Mouse (Mus musculus) hindbrain, embryonic 10.5 days (tissue): ENCODE results near the gene Gclc. TPM values are rescaled to one million over a fixed set of nuclear protein-coding genes. Genes with fewer than 3 reads are reported as not detected.
A peak's percentile ranks its signal among the peaks of the same experiment; 100 is the strongest.

ENCODE experiments used
- DNase-seq: peaks from one replicate; pipeline ENCODE4 v3.0.0-alpha.2; 2017; ENCODE audit warnings: low spot score
- H3K27ac ChIP-seq: fragments of 300-500 bp; sonication (generic); 2 replicates; pipeline ENCODE4 v1.5.1; 2016; ENCODE audit warnings: mild to moderate bottlenecking, moderate library complexity
- H3K27me3 ChIP-seq: fragments of 300-500 bp; sonication (generic); 2 replicates; pipeline ENCODE4 v1.6.1; 2016; ENCODE audit warnings: mild to moderate bottlenecking; ENCODE audit not compliant: poor library complexity, insufficient read depth, severe bottlenecking
- H3K36me3 ChIP-seq: fragments of 300-500 bp; sonication (generic); 2 replicates; pipeline ENCODE4 v1.6.1; 2016; ENCODE audit warnings: mild to moderate bottlenecking, moderate library complexity
- H3K4me1 ChIP-seq: fragments of 300-500 bp; sonication (generic); replicated peaks from 2 replicates; pipeline ENCODE4 v1.6.1; 2016; ENCODE audit warnings: mild to moderate bottlenecking
- H3K4me3 ChIP-seq: fragments of 300-500 bp; sonication (generic); 2 replicates; pipeline ENCODE4 v1.5.1; 2016; ENCODE audit warnings: mild to moderate bottlenecking, moderate library complexity
- H3K9me3 ChIP-seq: fragments of 300-500 bp; sonication (generic); 2 replicates; pipeline ENCODE4 v1.6.1; 2016; ENCODE audit warnings: mild to moderate bottlenecking, moderate library complexity
- WGBS: fragments of 180-500 bp; shearing (Covaris S2); methylation state at CpG from one replicate; pipeline ENCODE4 v1.1.7; 2016; 5-methylcytosine and 5-hydroxymethylcytosine counted together
- polyA plus RNA-seq: library from polyadenylated mRNA; unstranded; fragments of >200 nt; fragmentation: Nextera tagmentation; extraction: Ambion mirVana; gene quantifications from 2 replicates; pipeline ENCODE4 v1.2.1, GENCODE M21; 2016

Gene Gclc
- polyA plus RNA-seq, 1 experiment from 2014 or later = 13.9 TPM

DNA sequence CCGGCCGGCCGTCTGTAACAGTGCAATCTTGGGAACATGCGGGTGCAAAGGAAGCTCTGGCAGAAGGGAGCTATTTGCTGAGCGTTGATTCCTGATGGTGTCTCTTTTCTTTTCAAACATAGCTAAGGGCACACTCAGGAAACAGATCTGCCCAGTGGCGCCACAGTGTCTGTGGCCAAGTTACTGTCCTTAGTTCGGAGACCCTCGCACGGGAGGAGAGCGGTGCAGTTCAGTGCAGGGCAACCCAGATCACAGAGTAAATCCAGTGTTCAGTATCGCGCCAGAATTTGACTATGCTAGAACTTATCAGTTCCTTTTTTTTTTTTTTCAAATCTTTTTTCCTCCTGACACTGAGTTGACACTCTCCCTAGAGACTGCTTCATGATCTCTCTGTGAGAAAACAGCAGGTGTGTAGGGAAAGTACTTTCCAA, 3.2 kb upstream of the Gclc start:
- peaks cover 25% of the 10 kb centered on the region for H3K4me1 ChIP-seq
- H3K36me3 ChIP-seq = no peaks in the 10 kb centered on the region
- DNase-seq = no peak
- peaks cover 9% of the 10 kb centered on the region; the same call in 1 of the 2 replicates for H3K27me3 ChIP-seq
- WGBS = under 1% methylated on average over 12 of the region's 12 CpGs
- H3K4me3 ChIP-seq = peak overlapping the region; percentile 69
- peak overlapping the region; percentile 92 for H3K27ac ChIP-seq
- H3K9me3 ChIP-seq = no peaks in the 10 kb centered on the region

DNA sequence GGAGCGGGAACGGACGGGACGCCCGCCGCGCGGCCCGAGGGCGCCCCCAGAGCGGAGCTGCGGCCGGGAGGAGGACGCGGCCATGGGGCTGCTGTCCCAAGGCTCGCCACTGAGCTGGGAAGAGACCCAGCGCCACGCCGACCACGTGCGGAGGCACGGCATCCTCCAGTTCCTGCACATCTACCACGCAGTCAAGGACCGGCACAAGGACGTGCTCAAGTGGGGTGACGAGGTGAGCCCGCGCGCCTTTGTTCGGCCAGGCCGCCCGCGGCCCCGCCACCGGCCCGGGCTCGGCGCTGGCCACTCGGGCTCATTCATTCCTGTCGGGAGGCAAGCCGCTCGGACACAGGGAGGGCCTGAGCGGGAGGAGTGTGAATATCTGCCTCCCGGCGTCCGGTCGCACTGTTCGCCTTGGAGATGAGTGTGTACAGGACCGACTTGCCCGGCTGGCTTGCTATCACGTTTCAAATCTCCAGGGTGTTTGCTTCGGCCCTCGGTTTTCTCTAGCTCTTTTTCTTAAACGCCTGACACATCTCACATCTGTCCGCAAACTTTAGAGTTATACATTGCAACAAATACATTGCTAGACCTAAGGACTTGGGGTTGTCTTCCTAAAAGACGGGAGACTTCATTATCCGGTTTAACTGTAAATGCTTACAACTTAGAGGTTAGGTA, 530 bp downstream of the Gclc start:
- 1% methylated on average over 56 of the region's 57 CpGs for WGBS
- Histone ChIP-seq H3K9me3 (no peaks in the 10 kb centered on the region), H3K27me3 (0 out of 2 replicates have a peak, but pooled peaks cover 3% of the 10 kb centered on the region), H3K4me3 (peak overlapping the region; percentile 84), H3K4me1 (peaks cover 28% of the 10 kb centered on the region), H3K27ac (peak overlapping the region; percentile 95), H3K36me3 (no peaks in the 10 kb centered on the region; the same call in 1 of the 2 replicates)
- peak; percentile 83 for DNase-seq

DNA sequence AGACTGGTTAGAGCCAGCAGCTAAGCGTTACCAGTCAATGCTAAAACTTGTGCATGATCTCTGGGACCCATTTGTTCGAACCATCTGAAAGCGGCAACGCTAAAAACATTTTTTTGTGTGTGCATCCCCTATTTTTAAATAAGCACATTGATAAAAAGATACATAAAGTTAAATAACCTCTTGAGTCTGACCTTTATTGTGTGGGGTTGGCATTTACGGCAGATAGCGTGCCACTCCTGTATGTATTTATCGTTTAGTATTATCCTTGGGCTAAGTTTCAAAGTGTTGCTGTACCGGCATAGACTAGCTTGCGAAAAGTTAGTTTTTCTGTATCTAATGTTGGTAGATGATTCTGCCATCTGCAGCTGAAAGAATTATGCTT, 1.1 kb downstream of the Gclc start:
- H3K27ac ChIP-seq = peak overlapping the region; percentile 95
- H3K36me3 ChIP-seq = no peaks in the 10 kb centered on the region; the same call in 1 of the 2 replicates
- DNase-seq = no peak
- 20% methylated on average over 9 of the region's 9 CpGs for WGBS
- H3K27me3 ChIP-seq = 0 out of 2 replicates have a peak, but pooled peaks cover 3% of the 10 kb centered on the region
- peaks cover 22% of the 10 kb centered on the region for H3K4me1 ChIP-seq
- H3K9me3 ChIP-seq = no peaks in the 10 kb centered on the region
- H3K4me3 ChIP-seq = peak overlapping the region; percentile 84

DNA sequence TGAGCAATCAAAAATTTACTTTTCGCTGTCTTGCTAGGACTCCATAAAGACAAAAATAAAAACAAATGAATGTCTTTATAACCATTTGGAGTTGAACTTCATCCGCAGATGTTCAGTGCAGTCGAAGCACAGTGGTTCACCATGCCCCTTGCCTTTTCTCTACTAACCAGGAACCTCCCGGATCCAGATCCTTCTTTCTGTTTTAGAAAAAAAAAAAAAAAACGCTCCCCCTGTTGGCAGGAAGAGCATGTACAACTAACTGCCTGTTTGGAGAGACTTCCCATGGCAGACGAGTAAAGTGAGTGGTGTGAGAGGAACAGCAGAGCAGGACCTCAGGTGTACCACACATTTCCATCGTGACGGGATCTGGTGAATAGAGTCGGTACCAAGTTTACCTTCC, 1.7 kb downstream of the Gclc start:
- Histone ChIP-seq H3K4me3 (peak overlapping the region; percentile 84), H3K4me1 (peaks cover 19% of the 10 kb centered on the region), H3K9me3 (no peaks in the 10 kb centered on the region), H3K36me3 (peaks cover under 1% of the 10 kb centered on the region), H3K27ac (no peak overlapping the region), H3K27me3 (0 out of 2 replicates have a peak, but pooled peaks cover 3% of the 10 kb centered on the region)
- peak; percentile 19 for DNase-seq
- 31% methylated on average over 9 of the region's 9 CpGs for WGBS

DNA sequence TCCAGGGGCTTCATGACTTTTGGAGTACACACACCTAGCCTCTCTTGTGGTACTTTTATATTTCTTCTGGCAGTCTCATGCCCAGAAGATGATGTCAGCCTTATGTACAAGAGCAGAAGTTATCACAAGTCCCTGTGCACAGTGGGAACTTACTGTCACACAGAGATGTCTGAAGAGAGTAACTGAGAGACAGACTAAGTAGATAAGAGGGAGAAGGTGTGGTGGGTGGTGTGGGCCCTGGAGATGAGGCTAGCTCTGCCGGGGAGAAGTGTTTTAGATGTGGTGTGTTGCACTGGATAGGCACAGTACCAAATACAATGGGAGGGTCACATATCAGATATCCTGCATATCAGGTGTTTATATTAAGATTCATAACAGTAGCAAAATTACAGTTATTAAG, 3.0 kb downstream of the Gclc start:
- H3K36me3 ChIP-seq = peaks cover 6% of the 10 kb centered on the region
- H3K4me3 ChIP-seq = no peak overlapping the region
- H3K9me3 ChIP-seq = no peaks in the 10 kb centered on the region
- H3K27ac ChIP-seq = no peak overlapping the region
- H3K4me1 ChIP-seq = peaks cover 16% of the 10 kb centered on the region
- DNase-seq = no peak
- 0 out of 2 replicates have a peak, but pooled peaks cover 3% of the 10 kb centered on the region for H3K27me3 ChIP-seq
- WGBS = 87% methylated on average over 1 of the region's 1 CpGs

DNA sequence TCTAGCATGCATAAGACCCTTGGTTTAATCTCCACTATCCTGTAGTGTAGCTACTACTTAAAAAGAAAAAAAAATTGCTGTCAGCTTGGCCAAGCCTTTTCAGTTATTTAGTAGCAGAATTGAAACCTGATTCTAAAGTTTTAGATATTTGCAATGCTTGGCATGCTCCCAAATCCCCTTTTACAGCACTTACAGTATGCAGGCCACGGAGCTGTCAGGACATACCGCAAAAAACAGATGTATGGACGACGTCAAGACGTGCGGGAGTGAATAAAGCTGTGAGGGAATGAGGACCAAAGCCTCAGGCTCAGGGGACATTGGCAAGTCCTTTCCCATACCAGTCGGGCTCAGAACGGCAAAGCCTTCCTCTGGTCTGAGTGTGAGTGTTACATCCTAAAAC, 4.1 kb downstream of the Gclc start:
- WGBS = 79% methylated on average over 8 of the region's 8 CpGs
- Histone ChIP-seq H3K9me3 (no peaks in the 10 kb centered on the region), H3K27ac (no peak overlapping the region), H3K4me3 (no peak overlapping the region), H3K27me3 (no peaks in the 10 kb centered on the region), H3K4me1 (peaks cover 16% of the 10 kb centered on the region), H3K36me3 (peaks cover 11% of the 10 kb centered on the region)
- DNase-seq = no peak

DNA sequence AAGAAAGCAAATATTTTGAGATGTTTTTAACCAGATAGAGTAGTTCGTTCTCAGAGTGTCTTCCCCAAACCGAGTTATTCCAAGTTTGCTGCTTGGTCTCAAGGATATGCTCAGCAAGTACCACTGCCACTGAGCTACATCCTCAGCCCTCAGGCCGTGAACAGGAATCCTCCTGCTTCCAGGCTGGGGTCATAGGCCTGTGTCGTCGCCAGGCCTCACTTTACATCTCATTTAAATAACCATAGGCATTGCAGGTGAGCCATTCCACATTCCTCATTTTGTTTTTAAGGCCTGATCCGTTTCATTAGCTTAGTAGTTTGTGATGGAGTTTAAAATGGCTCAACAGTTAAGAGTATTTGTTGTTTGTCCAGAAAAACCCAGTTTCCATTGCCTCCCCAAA, 4.8 kb downstream of the Gclc start:
- peaks cover 16% of the 10 kb centered on the region for H3K4me1 ChIP-seq
- DNase-seq = no peak
- no peaks in the 10 kb centered on the region for H3K9me3 ChIP-seq
- no peaks in the 10 kb centered on the region for H3K27me3 ChIP-seq
- WGBS = 59% methylated on average over 6 of the region's 6 CpGs
- no peak overlapping the region for H3K4me3 ChIP-seq
- H3K36me3 ChIP-seq = peaks cover 18% of the 10 kb centered on the region
- H3K27ac ChIP-seq = no peak overlapping the region

DNA sequence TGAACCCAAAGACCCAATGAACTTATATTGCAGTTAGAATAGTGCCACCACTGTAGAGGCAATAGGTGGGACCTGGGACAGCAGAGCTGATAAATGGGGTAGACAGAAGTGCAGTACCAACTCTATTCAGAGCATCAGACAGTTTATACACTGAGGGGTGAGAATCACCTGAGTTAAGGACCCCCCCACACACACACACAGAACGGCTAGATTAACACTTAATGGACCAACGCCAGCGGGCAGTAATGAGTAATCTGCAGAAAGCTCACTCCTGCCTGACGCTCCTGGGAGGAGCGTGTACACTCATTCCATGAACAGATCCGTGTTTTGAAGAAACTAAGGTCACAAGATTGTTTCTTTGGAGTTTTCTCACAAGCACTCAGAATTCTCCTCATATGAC, 5.4 kb downstream of the Gclc start:
- no peak overlapping the region for H3K27ac ChIP-seq
- no peaks in the 10 kb centered on the region for H3K9me3 ChIP-seq
- 91% methylated on average over 6 of the region's 6 CpGs for WGBS
- H3K4me3 ChIP-seq = no peak overlapping the region
- H3K4me1 ChIP-seq = peaks cover 16% of the 10 kb centered on the region
- DNase-seq = no peak
- no peaks in the 10 kb centered on the region for H3K27me3 ChIP-seq
- H3K36me3 ChIP-seq = peaks cover 24% of the 10 kb centered on the region

DNA sequence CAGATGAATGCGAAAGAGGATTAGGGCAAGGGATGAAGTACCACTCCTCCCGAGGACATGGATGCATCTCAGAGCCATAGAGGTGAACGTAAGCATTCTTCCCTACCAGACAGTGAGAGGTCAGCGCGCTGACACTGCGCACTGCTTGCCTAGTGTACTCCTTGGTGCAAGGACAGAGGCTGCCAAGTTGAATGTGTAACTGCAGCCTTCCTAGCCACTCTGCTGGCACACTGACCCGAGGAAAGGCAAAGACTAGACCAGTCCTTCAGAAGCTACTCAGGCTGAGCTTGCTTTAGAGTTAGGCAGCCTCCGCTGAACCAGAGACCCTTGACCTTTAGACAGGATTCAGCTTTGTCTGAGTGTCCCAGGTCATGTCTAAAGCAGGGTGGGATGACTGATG, 11.9 kb downstream of the Gclc start:
- Histone ChIP-seq H3K4me3 (no peak overlapping the region), H3K36me3 (peaks cover 49% of the 10 kb centered on the region), H3K27ac (no peak overlapping the region), H3K27me3 (no peaks in the 10 kb centered on the region), H3K4me1 (peaks cover 17% of the 10 kb centered on the region), H3K9me3 (no peaks in the 10 kb centered on the region)
- no peak for DNase-seq
- WGBS = 86% methylated on average over 8 of the region's 8 CpGs

DNA sequence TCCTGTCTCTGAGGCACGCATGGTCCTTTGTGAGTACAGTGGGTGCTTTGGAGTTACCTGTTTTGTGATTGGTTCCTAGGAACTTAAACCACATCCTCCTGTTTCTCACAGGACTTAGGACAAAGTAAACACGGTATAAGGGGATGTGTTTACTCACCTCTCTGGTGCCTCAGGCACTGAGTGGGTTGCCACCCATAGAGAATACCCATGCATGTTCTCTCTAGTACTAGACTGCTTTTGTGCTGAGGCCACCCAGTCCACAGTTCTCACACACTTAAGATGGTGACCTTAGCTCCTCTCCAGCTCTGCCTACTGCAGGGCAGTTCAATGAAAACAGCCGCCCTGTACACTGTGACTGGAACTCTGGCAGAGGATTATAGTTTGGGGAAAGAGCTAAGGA, 12.4 kb downstream of the Gclc start:
- Histone ChIP-seq H3K27ac (no peak overlapping the region), H3K9me3 (no peaks in the 10 kb centered on the region), H3K27me3 (no peaks in the 10 kb centered on the region), H3K36me3 (peaks cover 46% of the 10 kb centered on the region), H3K4me1 (peaks cover 22% of the 10 kb centered on the region), H3K4me3 (no peak overlapping the region)
- 79% methylated on average over 3 of the region's 3 CpGs for WGBS
- DNase-seq = no peak

DNA sequence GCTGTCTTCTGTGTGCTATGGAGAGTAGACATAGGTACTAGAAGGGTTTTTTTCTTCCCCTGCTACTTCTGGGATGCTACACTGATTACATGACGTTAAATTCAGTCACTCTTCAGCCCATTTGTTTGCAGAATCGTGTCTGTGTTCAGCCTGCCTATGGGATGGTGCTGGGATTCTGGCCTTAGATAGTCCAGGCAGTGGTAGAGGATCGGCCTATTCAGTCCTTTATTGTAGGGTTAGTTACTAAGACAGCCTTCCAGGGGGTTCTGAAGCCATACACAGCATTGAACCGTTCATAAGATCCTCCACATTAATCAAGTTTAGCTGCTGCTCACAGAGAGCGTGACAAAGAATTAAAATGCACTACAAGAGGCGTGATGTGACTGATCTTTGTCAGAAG, 16.6 kb downstream of the Gclc start:
- H3K27me3 ChIP-seq = no peaks in the 10 kb centered on the region
- peaks cover 35% of the 10 kb centered on the region for H3K4me1 ChIP-seq
- H3K4me3 ChIP-seq = no peak overlapping the region
- H3K9me3 ChIP-seq = no peaks in the 10 kb centered on the region
- H3K36me3 ChIP-seq = peaks cover 29% of the 10 kb centered on the region
- no peak for DNase-seq
- H3K27ac ChIP-seq = peak overlapping the region; percentile 73
- 57% methylated on average over 6 of the region's 6 CpGs for WGBS

DNA sequence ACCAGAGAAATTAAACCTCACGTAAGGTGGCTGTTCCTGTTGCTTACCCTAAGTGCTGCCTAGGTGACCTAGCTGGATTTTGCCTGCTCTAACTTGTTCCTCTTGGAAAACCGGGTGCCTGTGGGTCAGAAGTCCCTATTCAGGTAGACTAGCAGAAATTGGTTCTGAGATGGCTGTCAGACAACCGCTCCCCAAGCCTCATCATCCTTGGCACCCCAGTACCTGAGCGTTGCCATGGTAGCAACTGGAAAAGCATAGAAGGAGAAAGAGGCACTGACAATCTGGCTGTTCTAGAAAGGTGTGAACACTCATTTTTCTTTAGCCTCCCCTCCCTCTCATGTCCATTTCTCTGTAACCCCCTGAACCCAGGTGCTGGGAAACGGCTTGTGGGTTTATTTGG, 17.0 kb downstream of the Gclc start:
- H3K27me3 ChIP-seq = no peaks in the 10 kb centered on the region
- WGBS = 61% methylated on average over 5 of the region's 5 CpGs
- peaks cover 29% of the 10 kb centered on the region for H3K36me3 ChIP-seq
- no peaks in the 10 kb centered on the region for H3K9me3 ChIP-seq
- H3K4me1 ChIP-seq = peaks cover 35% of the 10 kb centered on the region
- H3K4me3 ChIP-seq = 0 out of 2 replicates have a peak overlapping the region, but pooled peaks have one; percentile 11
- DNase-seq = no peak
- H3K27ac ChIP-seq = peak overlapping the region; percentile 73

DNA sequence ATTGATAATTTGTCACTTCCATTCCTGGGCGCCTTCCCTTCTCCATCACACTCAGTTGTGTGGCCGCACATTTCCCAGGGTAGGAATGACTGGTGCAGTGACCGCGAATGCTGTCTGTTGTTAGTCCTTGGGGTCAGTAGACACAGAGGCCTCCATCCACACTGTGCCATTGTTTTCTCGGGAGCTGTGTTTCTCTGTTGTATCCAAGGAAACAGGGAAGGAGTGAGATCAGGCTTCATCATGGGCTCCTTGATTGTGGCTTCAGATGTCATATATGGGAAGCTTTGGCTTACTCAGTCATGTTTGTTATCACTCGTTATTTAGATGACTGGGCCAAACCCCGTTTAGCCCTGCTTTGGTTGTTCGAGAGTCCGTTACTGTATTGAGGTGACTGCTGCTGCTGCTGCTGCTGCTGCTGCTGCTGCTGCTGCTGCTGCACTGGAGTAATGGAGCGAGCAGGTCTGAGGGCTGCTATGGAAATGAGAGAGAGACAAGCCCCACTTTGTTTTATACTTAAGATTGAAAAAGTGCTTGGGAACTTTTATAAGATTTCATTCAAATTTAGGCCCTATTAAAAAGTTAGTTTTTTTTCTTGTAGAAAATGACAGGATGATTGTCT, 17.5 kb downstream of the Gclc start:
- WGBS = 35% methylated on average over 10 of the region's 10 CpGs
- Histone ChIP-seq H3K36me3 (peaks cover 29% of the 10 kb centered on the region), H3K9me3 (no peaks in the 10 kb centered on the region), H3K27me3 (no peaks in the 10 kb centered on the region), H3K27ac (peak overlapping the region; percentile 73), H3K4me3 (0 out of 2 replicates have a peak overlapping the region, but pooled peaks have one; percentile 11), H3K4me1 (peaks cover 35% of the 10 kb centered on the region)
- DNase-seq = peak; percentile 54
